Mouse (Mus musculus) kidney, embryonic 16.5 days (tissue): ENCODE measurements around the gene St7l. TPM values are rescaled to one million over a fixed set of nuclear protein-coding genes. Genes with fewer than 3 reads are reported as not detected.

ENCODE experiments used
- ATAC-seq: fragments of 200-750 bp; cut with Nextera tagmentation; 2 replicates; pipeline ENCODE4 v1.8.0; 2017; ENCODE audit warnings: moderate TSS enrichment; ENCODE audit not compliant: low FRiP score, low TSS enrichment
- H3K27ac ChIP-seq: fragments of 300-500 bp; sonication (generic); 2 replicates; pipeline ENCODE4 v1.5.1; 2014; ENCODE audit warnings: low read length
- H3K27me3 ChIP-seq: fragments of 300-500 bp; sonication (generic); 2 replicates; pipeline ENCODE4 v1.6.1; 2014; ENCODE audit warnings: low read length, control low read depth, mixed read lengths; ENCODE audit not compliant: insufficient read depth
- H3K36me3 ChIP-seq: fragments of 300-500 bp; sonication (generic); 2 replicates; pipeline ENCODE4 v1.6.1; 2014; ENCODE audit warnings: low read length, control low read depth, mixed read lengths; ENCODE audit not compliant: insufficient read depth
- H3K4me1 ChIP-seq: fragments of 300-500 bp; sonication (generic); 2 replicates; pipeline ENCODE4 v1.6.1; 2014; ENCODE audit warnings: low read length, control low read depth, mixed read lengths; ENCODE audit not compliant: insufficient read depth
- H3K4me2 ChIP-seq: fragments of 300-500 bp; sonication (generic); replicated peaks from 2 replicates; pipeline ENCODE4 v1.6.1; 2014; ENCODE audit warnings: low read depth, low read length
- H3K4me3 ChIP-seq: fragments of 300-500 bp; sonication (generic); 2 replicates; pipeline ENCODE4 v1.5.1; 2014; ENCODE audit warnings: mild to moderate bottlenecking, low read length
- H3K9ac ChIP-seq: fragments of 300-500 bp; sonication (generic); replicated peaks from 2 replicates; pipeline ENCODE4 v1.6.1; 2014; ENCODE audit warnings: low read length
- H3K9me3 ChIP-seq: fragments of 300-500 bp; sonication (generic); 2 replicates; pipeline ENCODE4 v1.6.1; 2016; ENCODE audit warnings: low read length, control low read depth
- WGBS: fragments of 180-500 bp; shearing (Covaris S2); extraction: QIAGEN DNeasy Blood & Tissue Kit; methylation state at CpG from one replicate; pipeline ENCODE4 v1.1.7; 2014; 5-methylcytosine and 5-hydroxymethylcytosine counted together
- polyA plus RNA-seq: library from polyadenylated mRNA; unstranded; fragments of >200 nt; fragmentation: Nextera tagmentation; extraction: Ambion mirVana; gene quantifications from 2 replicates; pipeline ENCODE4 v1.2.1, GENCODE M21; 2015

St7l gene
- 36.0 and 39.9 TPM in 2 replicates for polyA plus RNA-seq

DNA sequence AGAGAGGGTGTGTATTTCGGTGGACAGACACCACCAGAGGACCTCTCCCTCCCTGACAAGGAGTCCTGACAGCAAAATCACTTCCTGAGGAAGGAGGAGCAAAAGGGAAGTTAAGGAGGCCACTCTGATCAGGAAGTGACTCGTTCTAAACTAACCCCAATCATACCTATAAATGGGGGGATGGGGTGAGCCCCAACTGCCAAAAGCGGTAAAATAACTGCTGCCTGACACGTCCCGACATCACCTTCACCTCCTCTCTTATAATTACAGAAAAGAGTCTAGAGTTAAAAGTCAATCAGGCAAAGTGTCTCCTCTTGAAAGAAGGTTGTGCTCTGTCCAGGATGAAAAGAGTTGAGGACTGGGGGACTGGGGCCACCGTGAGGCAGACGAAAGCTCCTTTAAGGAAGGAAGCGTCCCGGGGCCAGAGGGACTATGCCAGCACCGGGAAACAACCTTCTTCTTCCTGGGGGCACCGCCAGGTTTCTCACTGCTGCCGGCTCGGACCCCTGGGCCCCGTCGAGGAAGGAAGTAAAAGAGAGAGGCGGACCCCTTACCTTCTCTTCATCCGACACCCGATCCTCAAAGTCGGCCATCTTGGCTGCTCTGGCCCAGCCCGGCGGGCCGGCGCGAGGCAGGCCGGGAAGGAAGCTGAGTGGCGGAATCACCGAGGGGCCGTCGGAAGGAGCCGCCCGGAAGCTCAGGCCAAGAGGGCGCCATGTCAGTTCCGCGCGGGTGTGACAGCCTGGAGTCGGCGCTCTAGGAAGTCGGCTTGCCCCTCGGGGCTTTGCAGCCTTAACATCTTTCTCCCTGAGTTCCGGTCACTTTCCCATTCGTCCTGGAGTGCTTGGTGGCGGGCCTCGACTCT, at the start of gene St7l, which contains the start of gene Capza1:
Gene St7l, plus strand, starts transcription at position 220 of the 865 bp plus-strand sequence.
Gene Capza1, minus strand, starts transcription at position 720 of the 865 bp plus-strand sequence.
- H3K4me2 ChIP-seq = peak within 1 kb of the TSS; percentile 60
- no peaks in the 10 kb centered on the region for H3K27me3 ChIP-seq
- H3K9me3 ChIP-seq = no peaks in the 10 kb centered on the region
- peak within 1 kb of the TSS; percentile 98 for H3K9ac ChIP-seq
- H3K36me3 ChIP-seq = no peaks in the 10 kb centered on the region
- H3K27ac ChIP-seq = peak within 1 kb of the TSS; percentile 99
- WGBS = under 1% methylated on average over 42 of the region's 43 CpGs
- H3K4me3 ChIP-seq = peak within 1 kb of the TSS; percentile 99
- peaks cover 30% of the 10 kb centered on the region for H3K4me1 ChIP-seq
- ATAC-seq = peak; percentile 98

DNA sequence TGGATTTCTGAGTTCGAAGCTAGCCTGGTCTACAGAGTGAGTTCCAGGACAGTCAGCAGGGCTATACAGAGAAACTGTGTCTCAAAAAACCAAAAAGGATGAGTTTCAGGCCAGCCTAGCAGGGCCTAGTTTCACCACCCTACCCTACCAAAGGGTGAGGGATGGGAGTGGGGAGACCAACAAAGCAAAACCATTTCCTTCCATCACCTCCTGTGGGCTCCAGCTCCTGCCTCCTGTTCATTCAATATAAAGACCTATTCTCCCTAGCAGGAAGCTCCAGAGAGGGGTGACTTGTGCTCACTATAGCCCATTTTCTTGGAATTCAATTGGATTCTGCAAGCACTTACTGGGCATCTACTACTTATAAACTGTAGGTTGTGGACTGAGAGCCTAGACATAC, 49.1 kb upstream of the St7l start:
- peaks cover 30% of the 10 kb centered on the region for H3K4me1 ChIP-seq
- no peak overlapping the region for H3K4me2 ChIP-seq
- 0 out of 2 replicates have a peak, but pooled peaks cover 3% of the 10 kb centered on the region for H3K36me3 ChIP-seq
- no peaks in the 10 kb centered on the region for H3K27me3 ChIP-seq
- no peaks in the 10 kb centered on the region for H3K9me3 ChIP-seq
- no peak for ATAC-seq
- no peak overlapping the region for H3K9ac ChIP-seq
- H3K4me3 ChIP-seq = no peak overlapping the region
- 97% methylated on average over 1 of the region's 1 CpGs for WGBS
- H3K27ac ChIP-seq = no peak overlapping the region

DNA sequence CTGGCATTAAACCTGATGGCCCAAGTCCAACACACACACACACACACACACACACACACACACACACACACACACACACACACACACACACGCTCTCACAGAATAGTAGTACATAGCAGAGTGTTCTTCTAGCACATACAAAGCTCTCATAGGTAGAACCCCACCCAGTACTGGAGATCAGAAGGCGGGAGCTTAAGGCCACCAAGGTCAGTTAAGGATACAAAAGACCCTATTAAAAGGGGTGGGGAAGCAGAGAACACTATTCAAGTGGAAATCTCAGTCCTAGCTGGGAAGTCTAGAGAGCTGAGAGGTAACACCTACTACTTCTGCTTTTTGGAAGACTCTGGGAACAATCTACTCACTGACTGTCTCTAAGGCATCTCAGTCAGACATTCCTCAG, 48.5 kb upstream of the St7l start:
- 81% methylated on average over 2 of the region's 2 CpGs for WGBS
- Histone ChIP-seq H3K27ac (no peak overlapping the region), H3K4me1 (peaks cover 30% of the 10 kb centered on the region), H3K4me3 (no peak overlapping the region), H3K9ac (no peak overlapping the region), H3K36me3 (0 out of 2 replicates have a peak, but pooled peaks cover 3% of the 10 kb centered on the region), H3K9me3 (no peaks in the 10 kb centered on the region), H3K27me3 (no peaks in the 10 kb centered on the region), H3K4me2 (no peak overlapping the region)
- ATAC-seq = no peak

DNA sequence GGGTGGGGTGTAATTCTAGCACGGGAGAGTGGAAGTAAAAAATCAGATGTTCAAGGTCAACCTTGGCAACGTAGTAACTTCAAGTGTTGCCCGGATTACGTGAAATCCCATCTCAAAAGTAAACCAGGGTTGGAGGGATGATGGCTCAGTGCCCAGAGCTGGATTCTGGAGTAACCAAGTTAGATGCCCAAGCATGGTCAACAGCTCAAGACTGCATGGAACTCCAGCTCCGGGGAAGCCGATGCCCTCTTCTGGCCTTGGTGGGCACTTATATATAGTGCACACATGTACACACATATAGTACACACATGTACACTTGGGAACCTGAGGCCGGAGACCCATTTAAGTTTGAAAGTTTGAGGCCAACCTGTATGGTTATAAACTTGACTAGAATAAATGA, 47.7 kb upstream of the St7l start:
- Histone ChIP-seq H3K4me3 (no peak overlapping the region), H3K27ac (no peak overlapping the region)
- 93% methylated on average over 7 of the region's 7 CpGs for WGBS

DNA sequence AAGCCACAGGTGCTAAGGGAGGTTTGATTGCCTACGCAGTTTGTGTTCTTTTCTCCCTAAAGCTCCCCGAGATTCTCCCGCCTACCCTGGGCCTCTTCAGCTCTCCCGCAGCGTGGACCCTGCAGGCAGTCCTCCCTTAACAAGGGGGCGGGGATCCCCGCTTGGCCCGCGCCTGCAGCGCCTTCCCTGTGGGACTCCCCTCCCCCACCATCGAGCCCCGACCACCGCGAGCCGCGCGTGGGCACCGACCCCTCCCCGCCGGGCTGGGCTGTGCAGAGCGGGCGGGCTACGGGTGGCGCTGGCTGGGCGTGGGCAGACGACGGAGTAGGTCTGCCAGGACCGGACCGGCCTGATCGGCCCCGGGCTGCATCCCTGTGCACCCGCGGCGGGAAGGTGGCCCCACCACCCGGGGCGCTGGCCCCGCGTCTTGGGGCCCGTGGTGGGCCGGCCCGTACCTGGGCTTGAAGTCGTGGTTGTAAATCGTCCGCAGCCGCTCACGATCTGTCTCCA, 46.3 kb upstream of the St7l start:
- ATAC-seq = peak; percentile 79
- WGBS = 0% methylated on average over 43 of the region's 46 CpGs
- peak overlapping the region; percentile 98 for H3K27ac ChIP-seq
- H3K4me3 ChIP-seq = peak overlapping the region; percentile 87
- peak overlapping the region; percentile 64 for H3K4me2 ChIP-seq
- no peaks in the 10 kb centered on the region for H3K27me3 ChIP-seq
- no peaks in the 10 kb centered on the region for H3K9me3 ChIP-seq
- 0 out of 2 replicates have a peak, but pooled peaks cover 11% of the 10 kb centered on the region for H3K36me3 ChIP-seq
- H3K4me1 ChIP-seq = peaks cover 25% of the 10 kb centered on the region
- H3K9ac ChIP-seq = peak overlapping the region; percentile 96

More for the DNA sequence above, 47.7 kb upstream of the St7l start:
- Histone ChIP-seq H3K27me3 (no peaks in the 10 kb centered on the region), H3K36me3 (0 out of 2 replicates have a peak, but pooled peaks cover 3% of the 10 kb centered on the region), H3K4me1 (peaks cover 30% of the 10 kb centered on the region), H3K4me2 (no peak overlapping the region), H3K9ac (no peak overlapping the region), H3K9me3 (no peaks in the 10 kb centered on the region)
- no peak for ATAC-seq

DNA sequence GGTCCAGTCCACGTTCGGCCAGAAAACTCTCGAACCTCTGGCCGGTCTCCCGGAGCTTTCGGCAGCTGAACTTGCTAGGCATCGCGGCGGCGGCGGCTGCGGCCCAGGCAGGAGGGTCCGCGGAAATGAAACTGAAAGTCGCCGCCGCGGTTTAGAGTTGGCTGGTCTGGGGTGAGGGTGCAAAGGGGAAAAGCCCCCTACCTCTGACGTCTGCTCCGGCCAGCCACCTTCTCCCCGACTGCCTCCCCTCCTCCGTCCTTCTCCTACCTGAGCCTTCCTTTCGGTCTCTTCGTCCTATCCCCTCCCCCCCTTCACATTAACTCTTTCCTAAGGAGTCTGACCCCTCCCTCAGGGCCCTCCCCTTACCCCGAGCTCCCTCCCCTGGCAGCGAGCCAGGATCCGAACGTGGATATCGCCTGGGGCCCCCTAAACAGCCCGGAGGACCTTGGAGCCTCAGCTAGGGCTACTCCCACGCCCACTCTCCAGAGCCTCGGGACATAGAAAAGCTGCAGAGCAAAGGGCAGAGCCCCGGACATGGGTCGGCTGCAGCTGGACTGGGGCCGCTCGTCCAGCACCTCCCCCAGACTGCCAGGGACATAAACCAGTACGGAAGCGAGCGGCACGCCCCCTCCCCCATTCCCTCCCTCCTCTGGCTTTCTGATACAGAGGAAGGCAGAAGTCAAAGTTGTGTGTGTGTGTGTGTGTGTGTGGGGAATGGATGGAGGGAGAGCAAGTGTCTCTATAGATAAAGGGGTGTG, 45.6 kb upstream of the St7l start, which contains the start of gene Mov10:
Gene Mov10, minus strand, starts transcription at position 573 of the 758 bp plus-strand sequence.
- peak within 1 kb of the TSS; percentile 64 for H3K4me2 ChIP-seq
- H3K9ac ChIP-seq = peak within 1 kb of the TSS; percentile 96
- H3K27me3 ChIP-seq = no peaks in the 10 kb centered on the region
- no peaks in the 10 kb centered on the region for H3K9me3 ChIP-seq
- under 1% methylated on average over 40 of the region's 40 CpGs for WGBS
- ATAC-seq = peak; percentile 94
- 0 out of 2 replicates have a peak, but pooled peaks cover 11% of the 10 kb centered on the region for H3K36me3 ChIP-seq
- peaks cover 25% of the 10 kb centered on the region for H3K4me1 ChIP-seq
- H3K4me3 ChIP-seq = peak within 1 kb of the TSS; percentile 87
- H3K27ac ChIP-seq = peak within 1 kb of the TSS; percentile 98

DNA sequence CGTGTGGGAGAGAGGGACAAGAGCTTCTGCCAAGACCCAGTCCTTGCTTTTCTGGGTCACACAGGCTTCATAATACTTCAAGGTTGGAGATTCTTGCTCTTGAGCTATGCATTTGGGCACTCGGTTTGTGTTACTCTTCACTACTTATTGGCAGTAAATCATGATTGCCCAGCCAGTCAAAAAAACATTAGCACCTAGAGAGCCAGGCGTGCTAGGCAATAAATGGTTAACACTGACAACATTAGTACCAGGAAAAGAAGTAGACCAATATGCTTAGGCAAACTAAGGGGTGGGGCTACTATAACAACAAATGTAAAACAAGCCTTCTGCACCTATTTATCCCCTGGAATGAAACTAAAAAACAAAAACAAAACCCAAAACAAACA, 45.1 kb upstream of the St7l start:
- peak overlapping the region; percentile 96 for H3K9ac ChIP-seq

DNA sequence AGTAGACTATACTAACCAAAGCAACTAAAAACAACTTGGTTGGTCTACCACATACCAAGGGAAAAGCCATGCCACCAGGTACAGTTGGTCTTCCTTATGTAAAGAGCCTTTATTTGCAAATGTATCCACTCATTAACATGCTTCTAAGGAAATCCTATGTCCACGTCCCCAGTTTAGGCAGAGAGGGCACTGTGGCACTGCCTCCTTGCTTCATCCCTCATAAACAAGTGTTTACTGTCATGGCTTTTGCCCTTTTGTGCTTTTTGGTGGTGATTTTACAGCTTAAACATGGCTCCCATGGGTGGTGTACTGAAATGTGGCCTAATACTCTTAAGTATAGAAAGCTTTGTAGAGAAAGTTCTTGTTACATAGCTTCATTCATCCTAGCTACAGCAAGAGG, 43.4 kb upstream of the St7l start:
- no peak overlapping the region for H3K4me3 ChIP-seq
- WGBS = 58% methylated on average over 1 of the region's 1 CpGs
- H3K9ac ChIP-seq = no peak overlapping the region
- no peaks in the 10 kb centered on the region for H3K9me3 ChIP-seq
- H3K27me3 ChIP-seq = no peaks in the 10 kb centered on the region
- no peak overlapping the region for H3K27ac ChIP-seq
- H3K4me2 ChIP-seq = no peak overlapping the region
- H3K36me3 ChIP-seq = peaks cover 14% of the 10 kb centered on the region; the same call in 1 of the 2 replicates
- H3K4me1 ChIP-seq = peaks cover 24% of the 10 kb centered on the region
- ATAC-seq = no peak

More for the DNA sequence above, 45.1 kb upstream of the St7l start:
- WGBS = 3% methylated on average over 3 of the region's 3 CpGs
- no peaks in the 10 kb centered on the region for H3K27me3 ChIP-seq
- H3K27ac ChIP-seq = peak overlapping the region; percentile 98
- no peaks in the 10 kb centered on the region for H3K9me3 ChIP-seq
- ATAC-seq = no peak
- H3K4me3 ChIP-seq = peak overlapping the region; percentile 87
- peaks cover 25% of the 10 kb centered on the region for H3K4me1 ChIP-seq
- 0 out of 2 replicates have a peak, but pooled peaks cover 11% of the 10 kb centered on the region for H3K36me3 ChIP-seq
- peak overlapping the region; percentile 64 for H3K4me2 ChIP-seq

DNA sequence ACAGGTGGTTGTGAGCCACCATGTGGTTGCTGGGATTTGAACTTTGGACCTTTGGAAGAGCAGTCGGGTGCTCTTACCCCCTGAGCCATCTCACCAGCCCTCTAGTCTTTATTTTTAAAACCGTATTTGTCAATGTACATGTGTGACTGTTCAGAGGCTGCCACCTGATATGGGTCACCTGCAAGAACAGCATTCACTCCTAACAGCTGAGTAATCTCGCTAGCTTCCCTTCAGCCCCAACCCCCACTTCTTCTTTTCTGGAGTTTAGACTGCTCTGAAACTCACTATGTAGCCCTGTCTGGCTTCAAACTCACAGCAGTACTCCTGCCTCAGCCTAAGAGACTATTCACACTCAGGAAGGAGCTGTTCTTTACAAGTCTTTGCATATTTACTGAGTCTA, 41.4 kb upstream of the St7l start:
- H3K9ac ChIP-seq = no peak overlapping the region
- H3K36me3 ChIP-seq = peaks cover 15% of the 10 kb centered on the region; the same call in 1 of the 2 replicates
- H3K27me3 ChIP-seq = no peaks in the 10 kb centered on the region
- ATAC-seq = no peak
- 76% methylated on average over 3 of the region's 3 CpGs for WGBS
- H3K27ac ChIP-seq = no peak overlapping the region
- H3K4me1 ChIP-seq = peaks cover 11% of the 10 kb centered on the region
- H3K4me3 ChIP-seq = no peak overlapping the region
- H3K9me3 ChIP-seq = no peaks in the 10 kb centered on the region
- H3K4me2 ChIP-seq = no peak overlapping the region
